Mouse (Mus musculus) forebrain, embryonic 10.5 days (tissue): ENCODE data around the gene Eif4g3. TPM values are rescaled to one million over a fixed set of nuclear protein-coding genes. Genes with fewer than 3 reads are reported as not detected.
A peak's percentile ranks its signal among the peaks of the same experiment; 100 is the strongest.

ENCODE experiments used
- DNase-seq: peaks from one replicate; pipeline ENCODE4 v3.0.0-alpha.2; 2017; ENCODE audit warnings: low spot score; ENCODE audit errors: extremely low spot score
- H3K27ac ChIP-seq: fragments of 300-500 bp; sonication (generic); 2 replicates; pipeline ENCODE4 v1.5.1; 2016; ENCODE audit warnings: mild to moderate bottlenecking
- H3K27me3 ChIP-seq: fragments of 300-500 bp; sonication (generic); 2 replicates; pipeline ENCODE4 v1.6.1; 2016; ENCODE audit warnings: mild to moderate bottlenecking; ENCODE audit not compliant: poor library complexity, severe bottlenecking
- H3K36me3 ChIP-seq: fragments of 300-500 bp; sonication (generic); replicated peaks from 2 replicates; pipeline ENCODE4 v1.6.1; 2016; ENCODE audit warnings: mild to moderate bottlenecking, moderate library complexity
- H3K4me1 ChIP-seq: fragments of 300-500 bp; sonication (generic); 2 replicates; pipeline ENCODE4 v1.6.1; 2016
- H3K4me3 ChIP-seq: fragments of 300-500 bp; sonication (generic); 2 replicates; pipeline ENCODE4 v1.5.1; 2016; ENCODE audit warnings: mild to moderate bottlenecking, moderate library complexity
- H3K9me3 ChIP-seq: fragments of 300-500 bp; sonication (generic); 2 replicates; pipeline ENCODE4 v1.6.1; 2016; ENCODE audit warnings: mild to moderate bottlenecking, moderate library complexity
- WGBS: fragments of 180-500 bp; shearing (Covaris S2); methylation state at CpG from one replicate; pipeline ENCODE4 v1.1.7; 2016; 5-methylcytosine and 5-hydroxymethylcytosine counted together
- polyA plus RNA-seq: library from polyadenylated mRNA; unstranded; fragments of >200 nt; fragmentation: Nextera tagmentation; extraction: Ambion mirVana; gene quantifications from 2 replicates; pipeline ENCODE4 v1.2.1, GENCODE M21; 2016

The Eif4g3 gene
- polyA plus RNA-seq, 1 experiment from 2014 or later, result 37.2 TPM

- Histone ChIP-seq H3K36me3 (peaks cover 100% of the 10 kb centered on the region), H3K4me1 (no peaks in the 10 kb centered on the region), H3K27ac (no peak overlapping the region), H3K9me3 (no peaks in the 10 kb centered on the region), H3K4me3 (no peak overlapping the region), H3K27me3 (no peaks in the 10 kb centered on the region)
- 89% methylated on average over 4 of the region's 4 CpGs for WGBS
- DNase-seq, result no peak
Observed at GRCm38 (mm10) chr4:138172686-138173085, 179.9 kb downstream of the Eif4g3 start.

- Histone ChIP-seq H3K27me3 (no peaks in the 10 kb centered on the region), H3K4me1 (no peaks in the 10 kb centered on the region), H3K9me3 (no peaks in the 10 kb centered on the region), H3K36me3 (peaks cover 99% of the 10 kb centered on the region), H3K4me3 (no peak overlapping the region), H3K27ac (no peak overlapping the region)
- 96% methylated on average over 5 of the region's 5 CpGs for whole genome bisulfite sequencing
- DNase-seq, result no peak
Observed at GRCm38 (mm10) chr4:138179391-138179790, 186.6 kb downstream of the Eif4g3 start.

- H3K36me3 ChIP-seq, result peaks cover 99% of the 10 kb centered on the region
- WGBS, result 94% methylated on average over 4 of the region's 4 CpGs
- no peaks in the 10 kb centered on the region for H3K9me3 ChIP-seq
Observed at GRCm38 (mm10) chr4:138180719-138181118, 187.9 kb downstream of the Eif4g3 start.

GRCm38 (mm10) chr4:138184056-138184455, 191.2 kb downstream of the Eif4g3 start:
- Histone ChIP-seq H3K36me3 (peaks cover 99% of the 10 kb centered on the region), H3K4me3 (no peak overlapping the region), H3K4me1 (no peaks in the 10 kb centered on the region), H3K27me3 (no peaks in the 10 kb centered on the region), H3K27ac (no peak overlapping the region), H3K9me3 (no peaks in the 10 kb centered on the region)
- WGBS, result 91% methylated on average over 5 of the region's 5 CpGs
- no peak for DNase-seq

More at GRCm38 (mm10) chr4:138180719-138181118, 187.9 kb downstream of the Eif4g3 start:
- Histone ChIP-seq H3K4me1 (no peaks in the 10 kb centered on the region), H3K27me3 (no peaks in the 10 kb centered on the region), H3K4me3 (no peak overlapping the region), H3K27ac (no peak overlapping the region)
- DNase-seq, result no peak

- WGBS, result 90% methylated on average over 5 of the region's 5 CpGs
- H3K36me3 ChIP-seq, result peaks cover 99% of the 10 kb centered on the region
Observed at GRCm38 (mm10) chr4:138184573-138184981, 191.8 kb downstream of the Eif4g3 start.

GRCm38 (mm10) chr4:138185961-138186360, 193.1 kb downstream of the Eif4g3 start:
- Histone ChIP-seq H3K4me1 (no peaks in the 10 kb centered on the region), H3K4me3 (no peak overlapping the region), H3K27me3 (no peaks in the 10 kb centered on the region), H3K36me3 (peaks cover 99% of the 10 kb centered on the region), H3K9me3 (no peaks in the 10 kb centered on the region), H3K27ac (no peak overlapping the region)
- DNase-seq, result no peak
- WGBS, result 95% methylated on average over 7 of the region's 7 CpGs

More at GRCm38 (mm10) chr4:138184573-138184981, 191.8 kb downstream of the Eif4g3 start:
- no peak overlapping the region for H3K4me3 ChIP-seq
- no peaks in the 10 kb centered on the region for H3K4me1 ChIP-seq
- DNase-seq, result no peak
- no peaks in the 10 kb centered on the region for H3K27me3 ChIP-seq
- no peak overlapping the region for H3K27ac ChIP-seq
- no peaks in the 10 kb centered on the region for H3K9me3 ChIP-seq

GRCm38 (mm10) chr4:138187995-138188394, 195.2 kb downstream of the Eif4g3 start:
- WGBS, result 96% methylated on average over 7 of the region's 7 CpGs
- Histone ChIP-seq H3K27me3 (no peaks in the 10 kb centered on the region), H3K36me3 (peaks cover 99% of the 10 kb centered on the region), H3K27ac (no peak overlapping the region), H3K4me1 (no peaks in the 10 kb centered on the region), H3K9me3 (no peaks in the 10 kb centered on the region), H3K4me3 (no peak overlapping the region)
- no peak for DNase-seq

- Histone ChIP-seq H3K4me1 (no peaks in the 10 kb centered on the region), H3K9me3 (no peaks in the 10 kb centered on the region), H3K27ac (no peak overlapping the region), H3K27me3 (no peaks in the 10 kb centered on the region), H3K4me3 (no peak overlapping the region), H3K36me3 (peaks cover 98% of the 10 kb centered on the region)
- DNase-seq, result no peak
- 92% methylated on average over 5 of the region's 5 CpGs for WGBS
Observed at GRCm38 (mm10) chr4:138192561-138192960, 199.7 kb downstream of the Eif4g3 start.

- no peak for DNase-seq
- Histone ChIP-seq H3K9me3 (no peaks in the 10 kb centered on the region), H3K4me3 (no peak overlapping the region), H3K27ac (no peak overlapping the region), H3K27me3 (no peaks in the 10 kb centered on the region), H3K36me3 (peaks cover 99% of the 10 kb centered on the region), H3K4me1 (no peaks in the 10 kb centered on the region)
- 93% methylated on average over 3 of the region's 3 CpGs for WGBS
Observed at GRCm38 (mm10) chr4:138200769-138201168, 207.9 kb downstream of the Eif4g3 start.

- DNase-seq, result no peak
- H3K27ac ChIP-seq, result no peak overlapping the region
- 89% methylated on average over 9 of the region's 9 CpGs for WGBS
- H3K27me3 ChIP-seq, result no peaks in the 10 kb centered on the region
- H3K36me3 ChIP-seq, result peaks cover 98% of the 10 kb centered on the region
- H3K4me3 ChIP-seq, result no peak overlapping the region
- no peaks in the 10 kb centered on the region for H3K9me3 ChIP-seq
- H3K4me1 ChIP-seq, result no peaks in the 10 kb centered on the region
Observed at GRCm38 (mm10) chr4:138201696-138202095, 208.9 kb downstream of the Eif4g3 start.

- WGBS, result 90% methylated on average over 5 of the region's 5 CpGs
- peaks cover 50% of the 10 kb centered on the region for H3K36me3 ChIP-seq
Observed at GRCm38 (mm10) chr4:138210116-138210515, 217.3 kb downstream of the Eif4g3 start.

GRCm38 (mm10) chr4:138213861-138214260, 221.0 kb downstream of the Eif4g3 start:
- 87% methylated on average over 3 of the region's 3 CpGs for WGBS
- H3K4me3 ChIP-seq, result no peak overlapping the region
- DNase-seq, result no peak
- H3K4me1 ChIP-seq, result peaks cover 23% of the 10 kb centered on the region
- H3K36me3 ChIP-seq, result peaks cover 24% of the 10 kb centered on the region
- H3K27ac ChIP-seq, result no peak overlapping the region
- no peaks in the 10 kb centered on the region for H3K27me3 ChIP-seq
- no peaks in the 10 kb centered on the region for H3K9me3 ChIP-seq

More at GRCm38 (mm10) chr4:138210116-138210515, 217.3 kb downstream of the Eif4g3 start:
- Histone ChIP-seq H3K9me3 (no peaks in the 10 kb centered on the region), H3K27ac (no peak overlapping the region), H3K27me3 (no peaks in the 10 kb centered on the region), H3K4me3 (no peak overlapping the region), H3K4me1 (no peaks in the 10 kb centered on the region)
- no peak for DNase-seq

- 50% methylated on average over 13 of the region's 13 CpGs for WGBS
- H3K27ac ChIP-seq, result peak overlapping the region; percentile 100
- no peak for DNase-seq
- H3K27me3 ChIP-seq, result no peaks in the 10 kb centered on the region
- peaks cover 27% of the 10 kb centered on the region for H3K36me3 ChIP-seq
- H3K9me3 ChIP-seq, result no peaks in the 10 kb centered on the region
- peak overlapping the region; percentile 91 for H3K4me3 ChIP-seq
- H3K4me1 ChIP-seq, result peaks cover 34% of the 10 kb centered on the region
Observed at GRCm38 (mm10) chr4:138215671-138216199, 222.9 kb downstream of the Eif4g3 start.
